Mouse (Mus musculus) heart, embryonic 14.5 days (tissue): Measurements from ENCODE around the gene Tmem125. TPM values are rescaled to one million over a fixed set of nuclear protein-coding genes. Genes with fewer than 3 reads are reported as not detected.

Experiments
- ATAC-seq: fragments of 200-750 bp; cut with Nextera tagmentation; 2 replicates; pipeline ENCODE4 v1.8.0; 2017; ENCODE audit warnings: low read depth, moderate TSS enrichment; ENCODE audit not compliant: insufficient number of reproducible peaks, insufficient read depth, low FRiP score
- H3K27ac ChIP-seq, 2 experiments: fragments of 200-500 bp in 1 of 2; fragments of 300-500 bp in 1 of 2; sonication (generic) in 1 of 2; replicated peaks in 1 of 2; 2 replicates each; pipeline ENCODE4 v1.5.1; 2012 to 2014; ENCODE audit warnings: low read depth in 2 of 2, low read length in 2 of 2, control low read depth in 1 of 2, mild to moderate bottlenecking in 1 of 2, mixed read lengths in 1 of 2; ENCODE audit not compliant: control insufficient read depth in 1 of 2, insufficient read depth in 1 of 2
- H3K27me3 ChIP-seq: fragments of 300-500 bp; sonication (generic); 2 replicates; pipeline ENCODE4 v1.6.1; 2014; ENCODE audit warnings: mild to moderate bottlenecking, low read length, control low read depth; ENCODE audit not compliant: control insufficient read depth, insufficient read depth
- H3K36me3 ChIP-seq: fragments of 300-500 bp; sonication (generic); 2 replicates; pipeline ENCODE4 v1.6.1; 2014; ENCODE audit warnings: mild to moderate bottlenecking, control low read depth, low read length, mixed read lengths; ENCODE audit not compliant: control insufficient read depth, insufficient read depth
- H3K4me1 ChIP-seq, 2 experiments: fragments of 200-500 bp in 1 of 2; fragments of 300-500 bp in 1 of 2; sonication (generic) in 1 of 2; 2 replicates each; pipeline ENCODE4 v1.6.1; 2012 to 2014; ENCODE audit warnings: low read length in 2 of 2, control low read depth in 1 of 2, mixed read lengths in 1 of 2; ENCODE audit not compliant: control insufficient read depth in 2 of 2, insufficient read depth in 2 of 2
- H3K4me2 ChIP-seq: fragments of 300-500 bp; sonication (generic); 2 replicates; pipeline ENCODE4 v1.6.1; 2014; ENCODE audit warnings: mild to moderate bottlenecking, low read length
- H3K4me3 ChIP-seq, 2 experiments: fragments of 200-500 bp in 1 of 2; fragments of 300-500 bp in 1 of 2; sonication (generic) in 1 of 2; 2 replicates each; pipeline ENCODE4 v1.5.1; 2012 to 2014; ENCODE audit warnings: low read length in 2 of 2, mild to moderate bottlenecking in 2 of 2, control low read depth in 1 of 2, low read depth in 1 of 2, moderate library complexity in 1 of 2; ENCODE audit not compliant: control insufficient read depth in 1 of 2, insufficient read depth in 1 of 2
- H3K9ac ChIP-seq: fragments of 300-500 bp; sonication (generic); 2 replicates; pipeline ENCODE4 v1.6.1; 2014; ENCODE audit warnings: mild to moderate bottlenecking, low read length
- H3K9me3 ChIP-seq: fragments of 300-500 bp; sonication (generic); 2 replicates; pipeline ENCODE4 v1.6.1; 2016; ENCODE audit warnings: low read length, control low read depth; ENCODE audit not compliant: control insufficient read depth
- WGBS: fragments of 180-500 bp; shearing (Covaris S2); extraction: QIAGEN DNeasy Blood & Tissue Kit; methylation state at CpG from one replicate; pipeline ENCODE4 v1.1.7; 2014; 5-methylcytosine and 5-hydroxymethylcytosine counted together
- polyA plus RNA-seq: library from polyadenylated mRNA; unstranded; fragments of >200 nt; fragmentation: Nextera tagmentation; extraction: Ambion mirVana; gene quantifications from 2 replicates; pipeline ENCODE4 v1.2.1, GENCODE M21; 2014

Gene Tmem125
- polyA plus RNA-seq, 1 experiment from 2014 or later = 0.43 TPM

DNA sequence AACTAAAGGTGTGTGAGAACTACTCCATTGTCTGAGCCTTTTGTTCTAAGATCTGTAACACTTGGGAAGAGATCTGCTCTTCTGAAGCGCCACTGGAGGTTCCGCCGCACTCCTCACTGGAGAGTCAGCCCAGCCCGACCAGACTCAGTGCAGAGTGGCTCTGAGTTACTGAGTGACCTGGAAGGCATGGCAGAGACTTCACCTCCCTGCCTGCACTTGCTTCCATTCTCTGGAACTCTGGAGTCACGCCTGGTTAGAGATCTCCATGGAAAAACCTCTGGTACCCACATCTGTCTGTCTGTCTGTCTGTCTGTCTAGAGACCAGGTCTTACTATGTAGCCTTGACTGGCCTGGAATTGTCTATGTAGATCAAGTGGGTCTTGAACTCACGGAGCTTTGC lies 8.2 kb downstream of the Tmem125 start:
- no peak overlapping the region for H3K4me3 ChIP-seq

GRCm38 (mm10) chr4:118533605-118534004 lies 10.2 kb downstream of the Tmem125 start:
- Histone ChIP-seq H3K4me2 (no peak overlapping the region), H3K4me3 (no peak overlapping the region), H3K36me3 (no peaks in the 10 kb centered on the region), H3K9me3 (no peaks in the 10 kb centered on the region), H3K27me3 (0 out of 2 replicates have a peak, but pooled peaks cover 2% of the 10 kb centered on the region), H3K9ac (no peak overlapping the region), H3K27ac (no peak overlapping the region), H3K4me1 (no peaks in the 10 kb centered on the region)
- ATAC-seq = no peak
- WGBS = 82% methylated on average over 7 of the region's 7 CpGs

More for the DNA sequence above, 8.2 kb downstream of the Tmem125 start:
- Histone ChIP-seq H3K4me2 (no peak overlapping the region), H3K4me1 (no peaks in the 10 kb centered on the region), H3K27me3 (no peaks in the 10 kb centered on the region; the same call in 1 of the 2 replicates), H3K9ac (no peak overlapping the region), H3K36me3 (no peaks in the 10 kb centered on the region), H3K9me3 (no peaks in the 10 kb centered on the region), H3K27ac (no peak overlapping the region)
- no peak for ATAC-seq
- WGBS = 79% methylated on average over 6 of the region's 6 CpGs

DNA sequence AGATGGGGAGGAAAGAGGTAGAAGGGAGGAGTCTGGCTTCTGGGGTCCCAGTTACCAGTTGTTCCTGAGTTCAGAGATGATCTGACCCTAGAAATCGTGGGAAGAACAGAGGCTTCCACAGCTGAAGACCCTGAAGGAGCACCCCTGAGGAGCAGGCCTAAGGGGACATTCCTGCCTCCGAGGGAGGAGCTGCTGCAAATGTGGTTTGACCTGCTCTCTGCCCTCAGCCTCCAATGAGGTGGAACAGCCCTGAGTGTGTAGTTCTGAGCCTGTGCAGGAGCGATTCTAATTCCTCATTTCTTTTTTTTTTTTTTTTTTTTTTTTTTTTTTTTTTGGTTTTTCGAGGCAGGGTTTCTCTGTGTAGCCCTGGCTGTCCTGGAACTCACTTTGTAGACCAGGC lies 10.7 kb downstream of the Tmem125 start:
- 68% methylated on average over 3 of the region's 4 CpGs for WGBS
- Histone ChIP-seq H3K27me3 (0 out of 2 replicates have a peak, but pooled peaks cover 2% of the 10 kb centered on the region), H3K9ac (no peak overlapping the region), H3K4me2 (no peak overlapping the region), H3K36me3 (no peaks in the 10 kb centered on the region), H3K9me3 (no peaks in the 10 kb centered on the region), H3K4me1 (no peaks in the 10 kb centered on the region), H3K27ac (no peak overlapping the region), H3K4me3 (no peak overlapping the region)
- ATAC-seq = no peak

GRCm38 (mm10) chr4:118532663-118533062 lies 11.2 kb downstream of the Tmem125 start:
- Histone ChIP-seq H3K27me3 (0 out of 2 replicates have a peak, but pooled peaks cover 2% of the 10 kb centered on the region), H3K27ac (no peak overlapping the region), H3K9ac (no peak overlapping the region), H3K9me3 (no peaks in the 10 kb centered on the region), H3K36me3 (no peaks in the 10 kb centered on the region), H3K4me1 (no peaks in the 10 kb centered on the region), H3K4me3 (no peak overlapping the region), H3K4me2 (no peak overlapping the region)
- 68% methylated on average over 5 of the region's 5 CpGs for WGBS
- no peak for ATAC-seq

DNA sequence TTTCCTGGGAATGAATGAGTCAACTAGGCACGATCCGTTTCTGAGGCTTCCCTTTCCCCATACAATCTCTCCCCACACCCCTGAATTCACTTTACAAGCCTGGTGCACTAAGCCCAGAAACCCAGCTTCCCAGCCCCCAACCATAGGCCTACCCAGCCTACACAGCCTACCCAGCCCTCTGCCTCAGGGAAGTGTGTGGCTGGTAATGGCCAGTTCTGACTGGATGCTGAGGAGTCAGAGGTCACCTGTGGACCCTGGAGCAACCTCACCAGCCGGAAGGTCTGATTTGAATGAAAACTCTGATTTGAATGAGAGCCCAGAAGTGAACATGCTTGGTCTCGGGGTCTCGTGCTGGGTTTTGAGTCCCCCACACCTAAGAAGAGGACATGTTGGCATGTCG lies 16.1 kb downstream of the Tmem125 start:
- Histone ChIP-seq H3K4me1 (peaks cover 0 to 3% of the 10 kb centered on the region in 2 experiments; a peak in 1 of 4 replicates), H3K4me2 (no peak overlapping the region), H3K27me3 (peaks cover 2% of the 10 kb centered on the region; the same call in 1 of the 2 replicates), H3K4me3 (no peak overlapping the region), H3K9me3 (no peaks in the 10 kb centered on the region), H3K27ac (no peak overlapping the region), H3K36me3 (no peaks in the 10 kb centered on the region), H3K9ac (no peak overlapping the region)
- WGBS = 67% methylated on average over 6 of the region's 6 CpGs
- no peak for ATAC-seq

DNA sequence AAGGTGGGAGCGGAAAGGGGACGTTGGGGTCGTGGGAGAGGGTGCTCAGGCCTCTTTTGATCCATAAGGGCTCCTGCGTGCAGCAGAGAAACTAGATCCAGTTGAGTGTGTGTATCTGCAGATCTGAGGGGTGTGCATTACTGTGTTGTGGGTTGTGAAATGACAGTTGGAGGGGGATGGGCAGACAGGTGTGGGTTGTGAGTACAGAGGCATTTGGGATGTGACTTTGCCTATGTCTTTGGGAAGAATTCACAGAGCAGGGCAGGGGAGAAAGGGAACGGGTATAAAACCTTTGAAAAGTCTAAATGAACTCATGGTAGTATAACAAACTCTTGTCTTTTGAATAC lies 16.5 kb downstream of the Tmem125 start:
- no peak overlapping the region for H3K27ac ChIP-seq
- 38% methylated on average over 5 of the region's 5 CpGs for WGBS
- no peak overlapping the region for H3K4me3 ChIP-seq
- H3K36me3 ChIP-seq = no peaks in the 10 kb centered on the region
- no peak overlapping the region for H3K9ac ChIP-seq
- H3K27me3 ChIP-seq = peaks cover 2% of the 10 kb centered on the region; the same call in 1 of the 2 replicates
- H3K4me2 ChIP-seq = no peak overlapping the region
- no peaks in the 10 kb centered on the region for H3K9me3 ChIP-seq
- no peak for ATAC-seq
- peaks cover 0 to 3% of the 10 kb centered on the region in 2 experiments; a peak in 1 of 4 replicates for H3K4me1 ChIP-seq

- H3K9me3 ChIP-seq = no peaks in the 10 kb centered on the region
- H3K4me1 ChIP-seq = peaks cover 0 to 3% of the 10 kb centered on the region in 2 experiments; a peak in 1 of 4 replicates
- H3K4me2 ChIP-seq = no peak within 1 kb of the TSS
- no peak within 1 kb of the TSS for H3K27ac ChIP-seq
- WGBS = 30% methylated on average over 17 of the region's 17 CpGs
- peaks cover 2% of the 10 kb centered on the region; the same call in 1 of the 2 replicates for H3K27me3 ChIP-seq
- 0 out of 2 replicates have a peak, but pooled peaks have one; percentile 8 for ATAC-seq
- no peaks in the 10 kb centered on the region for H3K36me3 ChIP-seq
- H3K9ac ChIP-seq = no peak within 1 kb of the TSS
- H3K4me3 ChIP-seq = no peak within 1 kb of the TSS
Observed at GRCm38 (mm10) chr4:118526408-118527334, 17.2 kb downstream of the Tmem125 start, which contains the start of gene 2610528J11Rik. 2610528J11Rik (plus strand) TSS chr4:118526999.
